Mouse (Mus musculus) spleen, postnatal 4 days (tissue): ENCODE data around the gene Pifo.
"Not testable (repeated sequence)": the region's sequence is repeated elsewhere in the genome, so short reads cannot be mapped to it uniquely, and the experiment has no call there.

Experiments used
- DNase-seq, 2 experiments: peaks; one replicate each; pipeline ENCODE4 v3.0.0; 2022; ENCODE audit warnings: low spot score in 2 of 2

Gene Pifo

GRCm38 (mm10) chr3:106014546-106014945 lies at the start of gene Pifo:
Gene Pifo (minus strand): TSS chr3:106014646.
- DNase-seq: no peak

DNA sequence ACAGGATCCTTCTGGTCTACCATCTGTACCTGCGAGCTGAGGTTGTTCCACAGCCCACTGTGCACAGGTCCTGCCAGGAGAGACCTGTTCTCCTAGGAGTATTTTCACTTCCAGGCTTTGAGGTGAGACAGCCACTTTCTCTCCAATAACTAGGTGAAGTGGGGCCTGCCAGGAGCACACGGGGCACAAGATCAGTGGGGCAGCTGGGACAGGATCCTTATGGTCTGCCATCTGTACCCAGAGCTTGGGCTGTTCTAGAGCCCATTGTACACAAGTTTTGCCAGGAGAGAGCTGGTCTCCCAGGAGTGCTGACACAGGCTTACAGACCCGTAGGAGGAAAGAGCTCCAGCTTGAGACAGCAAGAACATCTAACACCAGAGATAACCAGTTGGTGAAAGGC lies 43.5 kb upstream of the Pifo start:
- no peak for DNase-seq

DNA sequence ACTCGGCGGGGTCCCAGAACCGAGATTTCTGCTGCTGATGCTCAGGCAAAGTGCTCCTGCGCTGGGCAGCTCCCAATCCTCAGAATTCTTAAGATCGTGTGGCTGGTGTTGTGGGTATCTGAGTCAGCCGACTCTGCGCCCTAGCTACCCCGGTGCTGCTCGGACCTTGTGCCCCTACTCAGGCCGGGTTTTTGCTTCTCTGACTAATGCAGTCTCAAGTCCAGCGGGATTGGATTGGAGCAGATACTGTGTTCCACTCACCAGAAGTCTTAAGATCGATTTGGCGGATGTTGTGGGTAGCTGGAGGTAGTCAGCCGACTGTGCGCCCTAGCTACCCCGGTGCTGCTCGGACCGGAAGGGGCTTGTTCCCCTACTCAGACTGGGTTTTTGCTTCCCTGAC lies 37.5 kb upstream of the Pifo start:
- DNase-seq: no peak

DNA sequence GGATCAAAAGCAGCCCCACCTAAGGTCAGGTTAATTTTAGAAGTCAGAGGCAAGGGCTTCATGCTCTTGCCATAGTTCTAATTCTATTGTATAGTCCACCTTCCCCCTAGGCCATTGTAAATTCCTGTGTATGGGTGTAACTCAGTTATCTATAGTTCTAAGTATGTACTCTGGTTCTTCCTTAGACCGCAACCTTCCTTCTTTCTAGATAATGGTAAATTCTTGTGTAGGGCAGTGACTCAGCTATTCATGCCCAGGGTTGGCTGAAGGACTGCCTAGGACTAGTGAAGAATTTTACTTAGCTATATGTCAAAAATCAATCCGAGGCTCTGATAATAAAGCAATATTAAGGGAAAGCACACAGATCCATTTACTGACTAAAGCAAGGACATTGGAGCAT lies 25.9 kb upstream of the Pifo start:
- no peak for DNase-seq

DNA sequence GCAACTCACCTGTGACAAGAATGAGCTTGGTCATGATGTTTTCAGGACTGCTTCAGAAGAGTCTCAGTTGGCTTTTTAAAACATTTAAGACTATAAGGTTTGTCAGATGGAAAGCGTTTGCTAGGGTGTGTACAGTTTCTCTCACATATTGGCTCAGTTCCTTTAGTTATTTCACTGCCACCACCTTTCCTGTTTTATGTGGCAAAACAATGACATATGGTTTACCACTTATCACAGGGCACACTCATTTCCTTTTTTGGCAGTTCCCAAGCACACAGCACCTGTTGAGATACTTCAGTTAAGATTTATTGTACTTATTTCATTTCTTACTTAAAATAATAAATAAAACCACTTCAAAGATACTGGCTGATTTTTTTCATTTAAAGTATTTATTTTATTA lies 18.3 kb upstream of the Pifo start, which contains the start of gene Chil5:
TSS of gene Chil5 (minus strand) at position 34 of the 400 bp plus-strand sequence.
- DNase-seq: no peak

DNA sequence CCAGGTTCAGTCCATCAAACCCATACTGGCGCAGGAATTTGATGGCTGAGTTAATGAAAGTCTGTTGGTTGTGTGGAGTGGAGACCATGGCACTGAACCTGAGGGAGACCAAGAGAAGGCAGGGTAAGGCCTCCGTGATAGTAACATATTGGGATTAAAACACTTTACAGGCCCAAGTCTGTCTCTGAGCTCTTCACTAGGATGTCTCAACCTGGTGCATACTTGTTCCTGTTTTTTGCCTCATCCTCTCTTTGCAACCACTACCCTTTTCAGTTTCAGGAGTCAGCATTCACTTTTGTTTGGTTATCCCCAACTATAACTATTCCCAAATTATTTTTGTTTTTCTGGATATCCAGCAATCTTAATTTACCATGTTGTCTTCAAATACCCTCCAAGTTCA lies 9.7 kb upstream of the Pifo start:
- DNase-seq: no peak

GRCm38 (mm10) chr3:106021840-106022239 lies 7.4 kb upstream of the Pifo start:
- no peak for DNase-seq

DNA sequence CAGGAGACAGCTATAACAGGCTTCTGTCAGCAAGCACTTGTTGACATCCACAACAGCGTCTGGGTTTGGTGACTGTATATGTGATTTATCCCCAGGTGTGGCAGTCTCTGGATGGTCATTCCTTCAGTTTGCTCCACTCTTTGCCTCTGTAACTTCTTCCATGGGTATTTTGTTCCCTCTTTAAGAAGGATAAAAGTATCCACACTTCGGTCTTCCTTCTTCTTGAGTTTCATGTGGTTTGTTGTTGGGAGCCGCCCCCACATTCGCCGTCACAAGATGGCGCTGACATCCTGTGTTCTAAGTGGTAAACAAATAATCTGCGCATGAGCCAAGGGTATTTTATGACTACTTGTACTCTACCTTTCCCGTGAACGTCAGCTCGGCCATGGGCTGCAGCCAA lies 11.1 kb downstream of the Pifo start:
- not testable (repeated sequence) for DNase-seq

- no peak for DNase-seq
Observed at GRCm38 (mm10) chr3:106001416-106002370, 12.8 kb downstream of the Pifo start.

- DNase-seq: no peak
Observed at GRCm38 (mm10) chr3:106000707-106001375, 13.6 kb downstream of the Pifo start.

GRCm38 (mm10) chr3:105994730-105995129 lies 19.7 kb downstream of the Pifo start:
- DNase-seq: no peak

DNA sequence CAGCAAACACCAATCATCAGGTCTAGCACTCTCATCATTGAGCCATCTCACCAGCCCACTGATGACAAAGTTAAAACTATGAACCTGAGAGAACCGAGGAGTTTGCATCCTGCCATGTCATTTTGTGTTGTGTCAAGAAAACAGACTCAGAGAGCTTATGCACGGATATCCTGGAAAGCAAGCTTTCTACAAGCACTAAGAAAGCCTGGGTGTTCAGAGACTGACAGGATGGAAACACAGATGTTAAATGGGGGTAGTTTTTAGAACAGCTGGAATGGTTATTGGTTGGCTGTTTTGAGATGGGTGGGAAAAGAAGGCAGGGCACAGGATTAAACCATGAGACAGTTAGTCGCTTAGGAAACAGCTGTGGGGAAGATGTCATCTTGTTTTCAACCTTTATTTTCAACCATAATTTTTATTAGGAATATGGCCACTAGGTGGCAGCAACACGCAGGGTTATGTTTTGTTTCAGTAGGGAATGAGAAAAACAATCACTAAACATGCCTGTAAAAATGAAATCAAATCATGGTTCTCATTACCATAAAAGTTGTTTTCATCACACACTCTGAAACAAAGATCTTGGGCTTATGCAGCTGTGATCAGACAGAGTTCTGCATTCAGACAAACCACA lies 22.7 kb downstream of the Pifo start:
- DNase-seq: peak; percentile 37 to 78

GRCm38 (mm10) chr3:105989611-105990010 lies 24.8 kb downstream of the Pifo start:
- DNase-seq: not testable (repeated sequence)

DNA sequence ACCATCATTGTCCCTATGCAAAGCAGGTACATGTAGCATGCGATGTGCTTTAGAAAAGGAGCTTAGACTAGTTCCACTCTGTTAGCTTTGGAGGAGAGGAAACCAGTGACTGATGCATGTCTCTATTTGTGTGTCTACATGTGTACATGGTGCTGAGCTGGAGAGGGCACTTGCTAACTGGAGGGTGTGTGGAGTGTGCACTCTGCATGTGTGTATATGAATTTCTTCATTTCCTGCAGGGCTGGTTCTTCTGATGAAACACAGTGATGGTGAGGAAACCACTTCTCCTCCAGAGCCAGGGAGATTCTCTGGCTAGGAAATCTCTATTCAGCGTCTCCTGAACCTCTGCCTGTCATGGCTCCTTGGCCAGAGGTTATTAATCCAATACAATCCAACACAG lies 40.3 kb downstream of the Pifo start:
- DNase-seq: no peak

- DNase-seq: no peak
Observed at GRCm38 (mm10) chr3:105973411-105973810, 41.0 kb downstream of the Pifo start, which contains the start of gene Ovgp1. Gene Ovgp1 (plus strand): TSS chr3:105973711.

- no peak for DNase-seq
Observed at GRCm38 (mm10) chr3:105971831-105972446, 42.5 kb downstream of the Pifo start.

GRCm38 (mm10) chr3:105960700-105961099 lies 53.7 kb downstream of the Pifo start:
- DNase-seq: no peak

- DNase-seq: no peak
Observed at GRCm38 (mm10) chr3:105959999-105960398, 54.4 kb downstream of the Pifo start, which contains the start of gene Atp5f1. Gene Atp5f1 (minus strand): TSS chr3:105960099.

- no peak for DNase-seq
Observed at GRCm38 (mm10) chr3:105959585-105959984, 54.9 kb downstream of the Pifo start.

- DNase-seq: peak; percentile 95 to 98
Observed at GRCm38 (mm10) chr3:105958974-105959580, 55.4 kb downstream of the Pifo start, which contains the start of gene Wdr77. Gene Wdr77 (plus strand): TSS chr3:105959369.

GRCm38 (mm10) chr3:105958204-105958603 lies 56.2 kb downstream of the Pifo start:
- no peak for DNase-seq
